Mouse (Mus musculus) heart, postnatal 0 days (tissue): Measurements from ENCODE around the gene Alox5ap.

ENCODE experiments used
- CTCF ChIP-seq: IDR thresholded peaks from 2 replicates; pipeline ENCODE4 v1.5.1; 2016; ENCODE audit warnings: antibody characterized with exemption, control low read depth, low read depth
- EP300 ChIP-seq: IDR thresholded peaks from 2 replicates; pipeline ENCODE4 v1.6.1; 2016; ENCODE audit warnings: antibody characterized with exemption, low read depth

DNA sequence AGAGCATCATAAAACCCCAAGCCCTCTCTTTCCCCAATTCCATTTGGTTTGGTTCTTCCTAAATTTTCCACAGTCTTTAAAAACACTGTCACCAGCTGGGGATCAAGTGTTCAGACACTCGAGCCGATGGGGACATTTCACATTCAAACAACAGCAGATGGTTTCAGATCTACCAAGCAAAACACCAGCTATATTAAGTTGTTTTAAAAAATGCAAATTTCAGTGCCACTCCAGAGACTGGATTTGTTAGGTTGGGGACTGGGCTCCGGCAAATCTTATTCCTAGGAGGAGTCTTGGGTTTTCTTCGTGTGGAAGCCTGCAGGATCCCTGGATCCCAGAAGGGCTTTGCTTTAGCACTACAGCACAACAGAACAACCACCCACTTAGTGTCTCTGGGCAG lies 28.5 kb downstream of the Alox5ap start:
- TF ChIP-seq CTCF (no peak), EP300 (no peak)
